Mouse (Mus musculus): ENCODE results near the gene Ell2.

GRCm38 (mm10) chr13:75737991-75738390 lies 31.4 kb downstream of the Ell2 start:
- TF ChIP-seq POLR2A (IDR thresholded peaks at IDR 0.05; ENCODE audit: borderline replicate concordance, control insufficient read depth, low read depth, low read length) (no peak), CTCF (IDR thresholded peaks at IDR 0.05; ENCODE audit: control insufficient read depth, insufficient read depth, low read length) (no peak)
